Mouse (Mus musculus) heart, postnatal 10 days (tissue): ENCODE results near the gene S1pr4. TPM values are rescaled to one million over a fixed set of nuclear protein-coding genes. Genes with fewer than 3 reads are reported as not detected.

ENCODE experiments used
- DNase-seq, 2 experiments: peaks; one replicate each; pipeline ENCODE4 v3.0.0; 2021
- intact Hi-C: fragments of 180-260 bp; cut with DNase I; formaldehyde crosslinking; loops from one replicate; pipeline ENCODE4 v1.15.1; 2025
- total RNA-seq, 2 experiments: library from RNA; stranded (reverse); gene quantifications; 2 replicates each; pipeline ENCODE4 v1.2.3; 2021

S1pr4 gene
- under 1 TPM; 0.86 to 0.87 TPM for total RNA-seq

- DNase-seq, result no peak
- intact Hi-C loops, result no loop called here
Observed at GRCm38 (mm10) chr10:81500032-81500431, at the start of gene S1pr4. Gene S1pr4 (minus strand): TSS chr10:81500132.

- intact Hi-C loops, result no loop called here
- DNase-seq, result no peak
Observed at GRCm38 (mm10) chr10:81548944-81549343, 49.0 kb upstream of the S1pr4 start.

GRCm38 (mm10) chr10:81546788-81547571 lies 47.0 kb upstream of the S1pr4 start:
- DNase-seq, result no peak
- intact Hi-C loops, result no loop called here

GRCm38 (mm10) chr10:81546332-81546731 lies 46.4 kb upstream of the S1pr4 start:
- DNase-seq, result no peak
- intact Hi-C loops, result no loop called here

DNA sequence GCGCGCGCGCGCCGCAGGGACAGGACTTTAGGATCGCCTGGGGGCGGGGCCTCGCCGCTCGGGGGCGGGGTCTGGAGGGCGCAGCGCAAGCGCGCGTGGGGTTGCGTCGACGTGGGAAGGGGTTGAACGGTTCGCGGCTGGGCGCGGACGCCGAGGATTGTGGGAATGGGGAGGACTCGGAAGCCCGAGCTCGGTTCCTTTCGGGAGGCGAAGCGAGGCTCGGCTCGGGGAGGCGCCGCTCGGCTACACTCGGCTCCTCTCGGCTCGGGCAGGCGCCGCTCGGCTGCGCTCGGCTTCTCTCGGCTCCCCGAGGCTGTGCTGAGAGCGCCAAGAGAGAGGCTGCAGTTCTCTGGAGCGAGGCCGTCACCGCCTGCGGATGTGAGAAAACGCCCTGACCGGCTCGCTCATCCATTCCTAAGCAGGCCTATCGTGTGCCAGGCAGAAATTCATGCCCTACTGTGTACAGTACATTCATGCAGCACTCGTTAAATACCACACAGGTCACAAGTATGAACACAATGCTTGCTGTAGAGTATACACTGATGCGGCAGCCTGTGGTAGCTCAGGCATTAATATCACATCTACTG lies 45.3 kb upstream of the S1pr4 start, which contains the start of gene Gna11:
TSS of gene Gna11 (minus strand) at position 30 of the 587 bp plus-strand sequence.
- intact Hi-C loops, result no loop called here
- peak; percentile 100 for DNase-seq

DNA sequence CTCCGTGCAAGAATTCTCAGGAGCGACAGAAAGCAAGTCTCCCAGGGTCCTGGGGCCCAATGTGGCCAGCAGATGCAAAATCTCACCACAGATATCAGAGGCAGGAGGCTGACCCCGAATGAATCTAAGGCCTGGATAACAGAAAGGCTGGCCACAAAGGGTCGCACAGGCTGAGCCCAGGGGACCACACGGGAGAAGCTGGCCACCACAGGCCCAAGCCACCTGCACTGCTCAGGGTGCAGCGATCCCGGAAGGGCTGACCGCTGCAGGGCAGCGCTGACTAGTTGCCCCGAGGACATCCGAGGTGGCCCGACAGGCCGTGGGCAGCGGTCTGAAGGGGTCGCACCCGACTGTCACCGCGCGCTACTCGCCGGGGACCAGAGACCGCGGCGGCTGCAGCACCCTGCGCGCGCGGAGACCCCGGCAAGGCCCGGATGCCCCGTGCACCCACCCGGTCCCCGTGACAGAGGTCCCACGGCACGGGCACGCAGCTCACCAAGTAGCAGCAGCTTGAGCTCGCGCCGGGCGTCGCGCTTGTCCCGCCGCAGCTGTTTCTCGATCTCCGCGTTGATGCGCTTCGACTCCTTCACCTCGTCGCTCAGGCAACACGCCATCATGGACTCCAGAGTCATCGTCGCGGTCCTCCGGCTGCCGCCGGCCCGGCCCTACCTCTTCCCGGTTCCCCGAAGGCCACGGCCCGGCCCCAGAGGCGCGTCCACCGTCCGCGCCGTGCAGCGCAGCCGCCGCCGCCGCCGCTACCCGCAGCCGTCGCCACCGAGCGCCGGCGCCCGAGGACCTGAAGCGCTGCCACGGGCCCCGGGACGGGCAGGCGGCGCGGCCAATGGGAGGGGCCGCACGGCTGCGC lies 44.6 kb upstream of the S1pr4 start:
- DNase-seq, result peak in 1 of 2 experiments; percentile 43
- intact Hi-C loops, result loop anchor here (5.0 kb wide), 1 partner anchor 157 kb away; the partner anchor contains the start of gene Gm48552

GRCm38 (mm10) chr10:81543633-81544032 lies 43.7 kb upstream of the S1pr4 start:
- DNase-seq, result no peak
- intact Hi-C loops, result loop anchor here (5.0 kb wide), 1 partner anchor 156 kb away; the partner anchor contains the start of gene Gm48552

GRCm38 (mm10) chr10:81542727-81543460 lies 43.0 kb upstream of the S1pr4 start:
- intact Hi-C loops, result loop anchor here (5.0 kb wide), 1 partner anchor 156 kb away; the partner anchor contains the start of gene Gm48552
- DNase-seq, result no peak

GRCm38 (mm10) chr10:81541803-81542202 lies 41.9 kb upstream of the S1pr4 start:
- intact Hi-C loops, result loop anchor here (5.0 kb wide), 1 partner anchor 155 kb away; the partner anchor contains the start of gene Gm48552
- peak; percentile 75 for DNase-seq

GRCm38 (mm10) chr10:81541363-81541762 lies 41.4 kb upstream of the S1pr4 start:
- DNase-seq, result no peak
- intact Hi-C loops, result loop anchor here (5.0 kb wide), 1 partner anchor 154 kb away; the partner anchor contains the start of gene Gm48552

DNA sequence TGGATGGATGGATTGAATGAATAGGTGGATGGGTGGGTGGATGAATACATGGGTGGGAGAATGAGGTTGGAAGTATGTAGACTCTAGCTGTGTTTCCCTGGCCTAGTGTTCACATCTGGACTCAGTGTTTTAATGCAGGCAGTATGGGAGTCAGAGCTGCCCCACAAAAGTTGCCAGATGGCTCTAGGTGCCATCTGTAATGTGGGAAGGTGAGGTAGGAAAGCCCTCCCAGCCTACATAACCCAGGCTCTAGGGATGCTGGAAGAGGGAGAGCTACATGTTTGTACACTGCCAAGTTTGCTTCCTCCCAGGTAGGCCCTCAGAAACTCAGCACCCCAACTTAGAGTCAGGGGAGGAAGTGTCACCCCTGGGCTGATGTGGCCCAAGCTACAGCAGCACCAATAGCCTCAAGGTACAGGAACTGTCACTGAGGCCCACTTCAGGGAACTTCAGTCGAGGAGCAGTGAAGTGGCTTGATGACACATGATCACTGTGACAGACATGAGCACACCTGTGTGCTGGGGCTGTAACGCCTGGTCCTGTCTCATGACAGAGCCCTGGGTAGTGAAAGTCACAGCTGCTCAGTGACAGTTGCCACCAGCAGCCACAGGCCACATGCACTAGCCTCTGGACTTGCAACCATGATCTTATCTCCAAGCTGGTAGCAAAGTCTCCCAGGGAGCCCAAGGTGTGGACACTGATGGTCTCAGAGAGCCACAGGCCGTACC lies 38.6 kb upstream of the S1pr4 start:
- DNase-seq, result no peak
- intact Hi-C loops, result no loop called here

DNA sequence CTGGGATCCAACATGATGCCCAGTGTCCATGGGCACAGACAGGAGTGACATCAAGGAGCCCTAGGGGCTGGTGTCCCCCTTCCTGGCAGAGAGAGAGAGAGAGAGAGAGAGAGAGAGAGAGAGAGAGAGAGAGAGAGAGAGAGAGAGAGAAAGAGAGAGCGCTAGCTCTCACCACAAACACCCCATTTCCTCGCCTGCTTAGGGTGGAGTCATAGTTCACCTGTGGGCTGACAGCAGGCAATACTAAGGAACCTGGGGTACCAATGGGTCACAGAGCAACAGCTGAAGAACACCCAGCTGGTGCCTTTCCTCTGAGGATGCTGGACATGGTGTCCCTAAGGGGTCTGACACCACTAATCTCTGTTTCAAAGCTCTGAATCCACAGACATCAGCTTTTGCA lies 37.5 kb upstream of the S1pr4 start:
- intact Hi-C loops, result no loop called here
- no peak for DNase-seq

GRCm38 (mm10) chr10:81536734-81537133 lies 36.8 kb upstream of the S1pr4 start:
- peak in 1 of 2 experiments; percentile 40 for DNase-seq
- intact Hi-C loops, result no loop called here

DNA sequence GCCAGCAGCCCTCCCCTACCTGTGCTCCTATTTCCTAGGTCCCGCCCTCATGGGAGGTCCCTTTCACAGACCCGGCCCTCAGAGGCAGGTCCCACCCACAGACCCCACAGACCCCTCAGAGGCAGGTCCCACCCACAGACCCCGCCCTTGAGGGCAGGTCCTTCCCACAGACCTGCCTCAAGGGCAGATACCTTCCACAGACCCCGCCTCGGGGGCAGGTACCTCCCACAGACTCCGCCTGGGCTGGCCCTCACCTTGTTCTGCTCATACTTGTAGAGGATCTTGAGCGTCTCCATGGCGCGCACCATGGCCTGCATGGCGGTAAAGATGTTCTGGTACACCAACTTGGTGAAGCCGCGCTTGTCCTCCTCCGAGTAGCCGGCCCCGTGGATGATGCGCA lies 34.9 kb upstream of the S1pr4 start:
- DNase-seq, result no peak
- intact Hi-C loops, result no loop called here

DNA sequence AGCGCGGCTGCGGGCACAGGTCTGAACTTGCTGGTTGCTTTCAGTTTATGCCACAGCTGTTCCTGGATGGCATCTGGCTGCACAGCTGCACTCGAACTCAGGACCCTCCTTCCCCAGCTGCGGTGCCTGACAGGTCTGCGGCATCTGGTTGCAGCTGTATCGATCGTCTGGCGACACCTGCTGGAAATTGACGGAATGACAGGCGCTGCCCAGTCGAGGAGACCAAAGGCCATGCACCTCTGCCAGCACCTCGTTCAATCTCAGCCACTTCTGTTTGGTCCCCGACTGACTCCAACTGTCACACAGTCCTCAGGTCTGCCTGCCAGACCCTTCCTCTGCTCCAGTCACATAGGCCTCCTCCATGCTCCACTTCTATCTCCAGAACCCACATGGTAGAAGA lies 26.8 kb upstream of the S1pr4 start:
- peak; percentile 84 to 91 for DNase-seq
- intact Hi-C loops, result loop anchor here (2.0 kb wide), 1 partner anchor 24 kb away; no protein-coding TSS in a partner anchor

DNA sequence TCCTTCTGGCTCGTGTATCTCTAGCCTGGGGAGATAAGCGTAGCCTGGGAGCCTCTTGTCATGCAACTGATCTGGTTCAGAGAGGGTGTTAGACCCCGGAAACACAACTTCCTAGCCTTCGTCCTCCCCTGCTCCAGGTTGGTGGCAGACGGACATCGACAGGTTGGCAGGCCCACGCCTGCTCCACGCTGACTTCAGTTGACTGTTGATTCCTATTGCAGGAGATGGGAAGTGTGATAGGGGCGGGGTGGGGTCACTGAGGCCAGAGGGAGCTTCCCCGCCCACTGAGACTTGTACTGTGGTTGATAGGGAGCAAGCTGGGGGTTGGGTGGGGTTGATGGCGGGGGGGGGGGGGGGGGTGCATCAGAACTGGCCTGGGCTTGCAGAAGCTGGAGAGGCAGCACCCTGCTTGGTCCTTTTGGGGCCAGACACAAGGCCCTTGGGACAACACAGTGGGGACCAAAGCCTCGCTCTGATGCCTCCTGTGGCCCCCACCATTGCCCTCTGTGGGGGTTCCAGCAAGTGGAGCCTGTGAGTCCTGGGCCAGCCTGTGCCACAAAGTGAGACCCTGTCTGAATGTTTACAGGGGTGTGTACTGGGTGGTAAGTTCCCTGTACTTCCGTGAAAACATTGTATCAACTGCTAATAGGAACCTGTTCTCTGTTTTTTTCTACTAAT lies 25.2 kb upstream of the S1pr4 start:
- intact Hi-C loops, result no loop called here
- no peak for DNase-seq

GRCm38 (mm10) chr10:81524051-81524605 lies 24.2 kb upstream of the S1pr4 start, which contains the start of gene Gna15:
Gene Gna15 (minus strand): TSS chr10:81524225.
- no peak for DNase-seq
- intact Hi-C loops, result no loop called here

DNA sequence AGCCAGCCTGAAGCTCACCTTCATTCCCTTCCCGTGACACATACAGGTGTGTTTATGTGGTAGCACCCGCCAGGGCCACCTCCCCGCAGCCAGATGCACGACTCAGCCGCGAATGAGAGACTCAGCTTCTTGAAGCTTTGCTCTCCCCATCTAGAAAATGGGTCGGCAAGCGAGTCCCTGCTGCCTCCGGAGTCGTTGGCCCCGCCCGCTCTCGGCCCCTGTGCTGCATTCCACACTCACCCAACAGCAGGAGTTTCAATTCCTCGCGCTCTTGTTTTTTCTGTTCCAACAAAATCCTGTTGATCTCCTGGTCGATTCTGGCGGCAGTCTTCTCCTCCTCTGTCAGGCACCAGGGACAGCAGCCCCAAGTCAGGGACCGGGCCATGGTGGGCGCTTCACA lies 23.6 kb upstream of the S1pr4 start:
- intact Hi-C loops, result no loop called here
- no peak for DNase-seq
